Mouse (Mus musculus): ENCODE measurements around the gene Klhdc9.

Gene Klhdc9

DNA sequence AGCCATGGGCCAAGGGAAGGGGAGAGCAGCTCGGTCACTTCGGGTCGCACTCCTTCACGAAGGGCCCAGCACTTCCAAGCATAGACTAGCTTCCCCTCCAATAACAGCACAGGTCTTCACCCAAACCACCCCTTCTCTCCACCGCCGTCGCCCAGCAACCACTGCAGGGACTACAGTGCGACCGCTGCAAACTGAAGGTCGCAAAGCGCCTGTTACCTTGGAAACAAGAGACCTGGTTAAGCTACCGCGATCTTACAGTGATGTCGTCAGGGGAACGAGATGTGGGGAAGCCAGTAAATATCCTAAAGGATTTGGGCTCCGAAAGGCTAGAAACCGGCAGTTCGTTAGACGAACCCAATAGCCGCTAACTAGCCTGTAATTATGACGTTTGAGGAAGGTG, at the start of gene Klhdc9:
Gene Klhdc9 (minus strand): TSS at position 143 of the 400 bp plus-strand sequence.
- DNase-seq (ENCODE audit: low spot score) = peak; percentile 69

DNA sequence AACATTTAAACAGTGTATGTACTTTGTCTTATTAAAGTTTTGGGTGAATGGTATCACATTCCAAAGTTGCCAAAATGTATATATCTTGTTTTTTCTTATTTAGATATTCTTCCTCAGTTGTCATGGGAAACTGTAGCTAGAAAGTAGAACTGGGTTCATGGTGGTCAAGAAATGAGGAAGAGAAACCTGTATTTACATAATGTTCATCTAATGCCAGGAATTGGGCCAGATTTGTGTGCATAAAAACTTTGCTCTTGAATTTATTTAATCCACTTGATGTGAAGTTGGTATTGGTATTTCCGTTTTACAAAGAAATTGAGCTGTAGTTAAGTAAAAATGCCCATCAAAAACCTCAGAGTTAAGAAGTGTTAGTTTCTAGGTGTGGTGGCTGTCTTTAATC, 49.6 kb upstream of the Klhdc9 start:
- no peak for DNase-seq (ENCODE audit: low spot score)

DNA sequence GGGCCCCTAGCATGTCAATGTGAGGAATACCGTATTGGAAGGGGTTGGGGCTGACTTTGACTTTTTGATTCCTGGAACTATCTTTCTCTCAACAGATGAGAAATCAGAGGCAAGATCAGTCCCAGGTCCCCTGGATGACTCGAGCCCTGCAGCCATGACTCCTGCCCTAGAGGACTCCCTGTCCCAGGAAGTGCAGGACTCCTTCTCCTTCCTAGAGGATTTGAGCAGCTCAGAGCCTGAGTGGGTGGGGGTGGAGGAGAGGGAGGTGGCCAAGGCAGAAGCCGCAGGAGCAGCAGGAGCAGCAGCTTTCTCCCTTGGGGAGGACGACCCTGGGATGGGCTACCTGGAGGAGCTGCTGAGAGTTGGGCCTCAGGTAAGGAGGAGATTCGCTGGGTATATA, 46.7 kb upstream of the Klhdc9 start:
- no peak for DNase-seq (ENCODE audit: low spot score)

DNA sequence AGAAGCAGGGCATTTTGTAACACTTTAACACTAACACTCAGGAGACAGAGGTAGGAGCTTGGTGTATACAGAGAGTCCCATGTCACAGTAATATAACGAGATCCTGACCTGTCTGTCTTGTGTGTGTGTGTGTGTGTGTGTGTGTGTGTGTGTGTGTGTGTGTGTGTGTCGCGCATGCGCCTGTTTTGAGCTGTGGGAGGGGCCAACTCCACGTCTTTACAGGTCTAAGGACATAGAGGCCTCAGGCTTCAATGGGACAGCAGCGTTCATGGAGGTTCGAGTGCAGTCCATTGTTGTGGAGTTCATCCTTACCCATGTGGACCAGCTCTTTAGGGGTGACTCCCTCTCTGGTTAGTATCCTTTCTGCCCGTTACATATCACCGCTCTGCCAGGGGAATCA, 42.4 kb upstream of the Klhdc9 start:
- DNase-seq (ENCODE audit: low spot score) = no peak

DNA sequence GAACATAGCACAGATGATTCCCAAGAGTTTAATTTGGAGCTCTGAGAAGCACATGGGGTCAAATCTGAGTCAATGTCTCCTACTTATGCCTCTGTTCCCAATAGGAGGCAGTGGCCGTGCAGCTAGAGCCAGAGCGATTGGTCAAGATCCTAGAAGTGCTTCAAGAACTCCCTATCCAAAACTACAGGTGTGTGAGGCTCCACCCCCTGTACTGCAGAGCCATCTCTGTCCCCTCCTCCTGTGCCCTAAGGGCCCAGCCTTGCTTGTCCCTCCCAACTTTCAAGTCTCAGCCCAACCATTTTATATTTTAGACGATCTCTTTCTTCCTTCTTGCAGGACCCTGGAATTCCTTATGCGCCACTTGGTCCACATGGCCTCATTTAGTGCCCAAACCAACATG, 41.2 kb upstream of the Klhdc9 start:
- DNase-seq (ENCODE audit: low spot score) = no peak

DNA sequence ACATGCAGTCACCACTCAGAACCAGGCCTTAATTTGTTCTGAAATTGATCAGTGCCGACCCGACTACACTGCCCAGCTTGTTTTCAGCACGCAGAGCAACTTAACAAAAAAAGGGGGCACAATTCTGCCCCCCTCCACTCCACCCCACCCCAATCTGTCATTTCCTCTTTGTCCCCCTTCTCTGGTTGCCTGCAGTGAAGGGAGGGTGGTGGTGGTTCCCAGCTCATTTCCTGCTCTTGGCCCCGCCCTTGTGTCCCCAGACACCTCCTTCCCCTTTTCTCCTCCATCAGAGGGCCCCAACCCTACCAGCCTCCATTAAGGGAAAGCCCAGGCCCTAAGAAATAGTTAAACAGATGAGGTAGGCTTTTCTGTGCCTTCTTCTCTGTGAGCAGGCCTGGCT, 29.5 kb upstream of the Klhdc9 start:
- DNase-seq (ENCODE audit: low spot score) = no peak

DNA sequence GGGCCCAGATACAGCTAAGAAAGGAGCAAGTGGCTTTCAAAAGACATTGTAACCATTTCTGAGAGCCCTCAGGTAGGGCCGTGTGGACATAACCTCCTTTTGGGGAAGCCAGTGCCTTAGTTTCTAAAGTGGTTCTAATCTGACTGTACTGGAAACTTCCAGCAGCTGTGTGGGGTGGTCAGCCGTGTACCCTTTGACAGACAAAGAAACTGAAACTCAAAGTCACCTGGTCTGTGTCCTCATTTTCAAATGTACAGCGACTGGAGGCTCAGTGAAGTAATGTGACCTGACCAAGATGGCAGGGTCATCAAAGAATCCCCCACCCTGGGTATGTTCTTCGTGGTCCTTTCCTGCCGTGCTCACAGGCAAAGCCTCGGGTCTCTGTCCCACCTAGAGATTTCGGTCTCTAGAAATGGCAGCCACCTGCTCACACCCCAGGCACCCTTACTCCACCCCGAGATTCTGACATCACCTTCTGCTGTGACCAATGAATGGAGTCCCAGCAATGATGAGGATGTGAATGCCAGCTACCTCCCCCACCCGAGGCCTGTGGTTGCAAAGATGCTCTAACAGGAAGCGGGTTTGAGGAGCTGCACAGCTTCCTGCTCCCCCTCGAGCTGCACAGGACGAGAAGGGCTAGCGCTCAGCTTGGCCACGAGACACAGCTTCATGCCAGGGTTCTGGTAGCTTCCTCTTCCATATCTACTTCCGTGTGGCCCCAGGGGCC, 27.9 kb upstream of the Klhdc9 start, which contains the start of gene Arhgap30:
Gene Arhgap30 (plus strand): TSS at position 579 of the 727 bp plus-strand sequence.
- DNase-seq (ENCODE audit: low spot score) = no peak

DNA sequence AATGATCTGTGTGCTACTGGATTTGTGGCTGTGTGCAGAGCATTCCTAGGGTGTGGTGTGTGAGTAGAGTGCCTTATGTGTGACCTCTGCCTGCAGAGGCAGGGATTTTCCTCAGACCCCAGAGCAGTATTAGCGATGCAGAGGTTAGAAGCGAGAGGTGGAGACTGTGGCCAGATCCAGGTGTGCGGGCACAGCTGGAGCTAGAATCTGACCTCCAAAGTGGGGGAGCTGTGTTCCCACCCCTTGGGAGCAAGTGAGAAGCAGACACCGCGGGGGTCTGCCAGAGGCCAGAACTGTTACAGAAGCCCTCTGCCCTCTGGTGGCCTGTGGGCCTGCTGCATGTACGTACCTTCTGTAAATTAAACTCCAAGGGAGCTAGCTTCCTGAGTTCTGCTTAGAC, 26.5 kb upstream of the Klhdc9 start:
- no peak for DNase-seq (ENCODE audit: low spot score)

DNA sequence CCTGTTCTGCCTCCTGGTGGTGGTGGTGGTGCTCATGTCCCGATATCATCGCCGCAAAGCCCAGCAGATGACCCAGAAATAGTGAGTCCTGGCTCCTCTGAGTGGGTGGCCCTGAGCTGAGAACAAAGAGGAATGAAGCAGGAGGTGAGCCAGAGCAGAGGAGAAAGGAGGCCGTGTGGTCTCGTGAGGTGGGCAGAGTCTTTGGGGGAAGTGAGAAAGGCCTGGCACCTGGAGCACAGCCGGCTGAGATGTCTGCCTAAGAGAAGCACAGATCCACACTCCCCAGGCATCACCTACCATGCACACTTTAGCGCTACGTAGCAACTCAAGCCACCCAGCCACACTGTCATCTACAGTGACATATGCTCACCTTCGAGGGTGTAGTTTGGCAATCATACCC, 24.6 kb upstream of the Klhdc9 start:
- DNase-seq (ENCODE audit: low spot score) = no peak

DNA sequence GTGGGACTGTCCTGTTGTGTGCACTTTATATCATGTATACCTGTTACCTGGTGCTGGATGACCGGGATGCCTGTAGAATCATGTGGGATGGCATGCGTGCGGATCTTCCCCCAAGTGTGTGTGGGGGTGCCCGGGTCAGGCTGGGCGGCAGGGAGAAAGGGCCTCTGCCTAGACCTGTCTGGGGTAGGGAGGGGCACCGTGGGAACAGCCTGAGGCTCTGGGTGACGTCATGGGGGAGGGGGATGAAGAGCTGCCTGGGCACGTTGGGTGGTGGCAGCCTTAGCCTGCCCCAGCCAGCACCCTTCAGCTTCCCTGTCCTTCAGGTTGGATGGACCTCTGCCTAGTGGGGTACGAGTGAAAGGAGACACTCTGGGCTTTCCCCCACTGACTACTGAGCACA, 23.8 kb upstream of the Klhdc9 start:
- no peak for DNase-seq (ENCODE audit: low spot score)

DNA sequence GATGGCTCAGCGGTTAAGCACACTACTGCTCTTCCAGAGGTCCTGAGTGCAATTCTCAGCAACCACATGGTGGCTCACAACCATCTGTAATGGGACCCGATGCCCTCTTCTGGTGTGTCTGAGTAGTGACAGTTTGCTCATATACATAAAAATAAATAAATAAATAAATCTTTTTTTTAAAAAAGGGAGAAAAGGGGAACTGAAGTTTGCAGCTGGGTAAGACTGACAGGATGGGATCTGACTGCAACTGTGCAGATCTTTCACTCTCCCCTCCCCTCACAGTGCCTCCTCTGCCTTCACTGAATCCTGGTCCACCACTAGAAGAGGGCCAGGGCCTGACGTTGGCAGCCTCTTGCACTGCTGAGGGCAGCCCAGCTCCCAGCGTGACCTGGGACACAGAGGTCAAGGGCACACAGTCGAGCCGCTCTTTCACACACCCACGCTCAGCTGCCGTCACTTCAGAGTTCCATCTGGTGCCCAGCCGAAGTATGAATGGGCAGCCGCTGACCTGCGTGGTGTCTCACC, 21.6 kb upstream of the Klhdc9 start:
- no peak for DNase-seq (ENCODE audit: low spot score)

DNA sequence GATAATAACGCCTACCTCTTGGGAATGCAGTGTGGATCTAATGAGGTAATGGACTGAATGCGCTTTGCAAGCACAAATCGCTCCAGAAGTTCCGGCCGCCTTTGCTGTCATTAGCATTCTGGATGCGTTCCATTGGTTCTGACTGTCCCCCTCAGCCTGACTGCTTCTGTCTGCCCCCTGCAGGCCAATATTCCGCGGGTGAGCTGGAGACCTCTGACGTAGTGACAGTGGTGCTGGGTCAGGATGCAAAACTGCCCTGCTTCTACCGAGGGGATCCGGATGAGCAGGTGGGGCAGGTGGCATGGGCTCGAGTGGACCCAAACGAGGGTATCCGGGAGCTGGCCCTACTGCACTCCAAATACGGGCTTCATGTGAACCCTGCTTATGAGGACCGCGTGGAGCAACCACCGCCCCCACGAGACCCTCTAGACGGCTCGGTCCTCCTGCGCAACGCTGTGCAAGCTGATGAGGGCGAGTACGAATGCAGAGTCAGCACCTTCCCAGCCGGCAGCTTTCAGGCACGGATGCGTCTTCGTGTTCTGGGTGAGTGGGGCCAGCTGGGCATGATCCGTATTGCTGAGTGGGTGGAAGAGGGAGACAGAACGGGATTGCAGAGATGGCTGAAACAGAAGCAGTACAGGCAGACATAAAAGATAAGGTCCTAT, 19.5 kb upstream of the Klhdc9 start:
- DNase-seq (ENCODE audit: low spot score) = no peak

DNA sequence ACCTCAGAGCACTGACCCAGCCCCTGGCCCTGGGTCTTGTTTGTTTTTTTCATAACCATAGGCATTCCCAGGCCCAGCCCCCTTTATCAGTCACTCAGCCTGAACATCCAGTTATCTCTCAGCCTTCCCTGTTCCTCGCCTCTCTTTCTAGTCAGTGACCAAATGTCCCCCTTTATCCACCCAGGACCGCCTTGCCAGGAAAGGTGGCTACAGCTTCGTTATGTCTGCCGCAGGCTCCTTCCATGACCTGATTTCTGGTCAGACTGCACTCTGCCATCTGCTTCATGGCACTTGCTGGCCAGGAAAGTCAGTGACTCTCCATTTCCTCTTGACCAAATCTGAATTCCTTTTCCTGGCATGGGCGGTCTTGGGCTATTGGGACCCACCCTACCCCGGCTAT, 17.7 kb upstream of the Klhdc9 start:
- no peak for DNase-seq (ENCODE audit: low spot score)

DNA sequence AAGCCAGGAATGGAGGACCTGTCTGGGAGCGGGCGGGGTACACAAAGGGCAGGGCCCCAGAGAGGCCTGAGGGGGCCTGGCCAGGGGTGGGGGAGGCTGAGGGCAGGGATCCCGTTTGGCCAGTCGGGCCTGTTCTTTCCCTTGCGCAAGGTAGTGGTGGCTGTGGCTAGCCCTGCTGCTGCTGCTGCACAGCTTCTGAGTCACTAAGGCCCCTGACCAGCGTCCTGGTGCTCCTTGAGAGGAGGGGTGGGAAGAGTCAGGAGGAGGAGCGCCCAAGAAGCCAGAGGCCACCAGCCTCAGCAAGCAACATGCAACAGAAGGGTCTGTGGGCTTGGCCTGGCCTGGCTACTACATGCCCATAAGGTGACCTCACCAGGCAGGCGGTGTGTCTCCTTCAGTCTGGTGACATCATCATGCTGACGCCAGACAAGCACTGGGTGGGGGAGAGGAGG, 15.1 kb upstream of the Klhdc9 start:
- peak; percentile 64 for DNase-seq (ENCODE audit: low spot score)

DNA sequence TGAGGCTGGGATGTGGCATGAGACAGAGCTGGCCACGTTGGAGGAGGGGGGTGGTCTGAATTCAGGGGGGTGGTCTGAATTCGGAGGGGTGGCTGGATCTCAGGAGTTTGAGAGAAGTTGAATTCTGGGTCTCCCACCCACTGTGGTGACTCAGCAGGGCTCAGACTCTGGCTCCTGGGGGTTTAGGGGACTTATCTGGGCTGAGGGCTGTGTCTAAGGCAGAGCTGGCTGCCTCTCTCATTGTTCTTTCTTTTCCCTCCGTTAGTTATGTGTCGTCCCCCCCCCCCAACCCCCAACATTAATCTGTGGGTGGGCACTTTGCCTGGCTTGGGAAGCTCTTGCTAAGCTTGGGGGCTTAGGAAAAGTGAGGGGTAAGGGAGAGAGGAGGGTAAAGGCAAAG, 13.3 kb upstream of the Klhdc9 start:
- DNase-seq (ENCODE audit: low spot score) = no peak

DNA sequence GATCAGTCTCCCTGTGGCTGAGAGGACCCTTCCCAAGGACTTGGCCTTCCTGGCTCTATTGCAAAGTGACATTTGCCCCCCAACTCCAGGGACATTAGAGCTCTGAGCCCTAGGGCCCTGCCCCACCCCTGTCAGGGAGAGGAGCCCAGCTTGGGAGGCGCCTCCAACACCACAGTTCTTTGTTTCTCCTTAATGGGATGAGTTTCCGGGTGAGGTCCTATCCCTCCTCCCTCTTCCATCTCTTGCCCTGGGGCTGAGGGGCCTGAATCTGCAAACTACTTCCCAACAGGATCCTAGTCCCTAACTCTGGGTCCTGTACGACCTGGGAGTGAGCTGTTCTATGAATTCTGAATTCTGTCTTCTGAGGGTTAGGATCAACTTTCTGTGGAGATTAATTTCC, 12.3 kb upstream of the Klhdc9 start:
- no peak for DNase-seq (ENCODE audit: low spot score)

DNA sequence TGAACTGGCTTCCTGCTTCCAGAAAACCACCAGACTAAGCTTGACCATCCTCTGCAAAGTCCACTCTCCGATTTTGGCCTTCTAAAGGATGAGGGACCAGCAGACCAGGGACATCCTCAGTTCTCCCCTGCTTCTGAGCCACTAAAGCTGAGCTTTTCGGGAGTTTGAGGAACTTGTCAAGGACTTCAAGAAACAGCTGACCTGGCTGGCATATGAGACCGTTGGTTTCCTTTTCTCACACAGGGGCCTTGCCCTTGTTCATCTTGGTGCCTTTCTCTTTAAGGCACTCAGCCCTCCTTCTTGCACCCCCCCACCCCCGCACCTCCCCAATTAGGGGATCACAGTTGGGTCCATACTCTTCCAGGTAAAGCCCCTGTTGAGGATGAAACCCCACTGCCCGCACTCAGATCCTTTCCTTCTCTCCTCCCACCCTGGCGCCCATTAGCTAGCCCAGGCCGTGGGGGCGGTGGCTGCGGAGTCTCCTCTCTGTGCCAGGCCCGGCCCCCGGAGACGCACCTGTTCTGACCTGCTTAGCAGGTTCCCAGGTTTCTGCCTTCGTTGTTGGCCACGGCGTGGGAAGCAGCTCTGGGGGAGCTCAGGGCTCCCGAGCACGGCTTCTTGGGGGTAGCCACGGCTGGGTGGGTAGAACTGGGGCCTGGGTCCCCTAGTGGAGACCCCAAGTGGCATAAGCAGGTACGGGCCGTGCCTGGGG, 9.4 kb upstream of the Klhdc9 start, which contains the start of gene Nectin4:
Gene Nectin4 (plus strand): TSS at position 255 of the 712 bp plus-strand sequence.
- peak; percentile 40 for DNase-seq (ENCODE audit: low spot score)

DNA sequence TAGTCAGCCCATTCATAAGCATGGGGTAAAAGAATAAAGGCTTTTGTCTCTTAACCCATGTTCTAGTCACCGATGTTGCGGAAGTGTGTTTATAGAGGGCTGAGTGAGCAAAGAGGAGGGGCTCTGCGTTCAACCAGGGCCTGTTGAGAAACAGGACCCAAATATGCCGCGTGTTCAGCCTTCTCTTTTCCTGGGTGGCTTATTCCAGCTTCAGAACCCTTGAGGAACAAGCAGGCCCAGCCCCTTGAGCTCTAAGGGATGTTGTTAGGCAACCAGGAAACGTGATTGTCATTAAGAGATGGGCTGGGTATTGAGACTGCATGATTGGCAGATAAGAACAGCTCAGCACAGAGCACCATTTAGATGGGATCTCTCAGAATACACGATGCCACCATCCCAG, 5.3 kb upstream of the Klhdc9 start:
- no peak for DNase-seq (ENCODE audit: low spot score)

DNA sequence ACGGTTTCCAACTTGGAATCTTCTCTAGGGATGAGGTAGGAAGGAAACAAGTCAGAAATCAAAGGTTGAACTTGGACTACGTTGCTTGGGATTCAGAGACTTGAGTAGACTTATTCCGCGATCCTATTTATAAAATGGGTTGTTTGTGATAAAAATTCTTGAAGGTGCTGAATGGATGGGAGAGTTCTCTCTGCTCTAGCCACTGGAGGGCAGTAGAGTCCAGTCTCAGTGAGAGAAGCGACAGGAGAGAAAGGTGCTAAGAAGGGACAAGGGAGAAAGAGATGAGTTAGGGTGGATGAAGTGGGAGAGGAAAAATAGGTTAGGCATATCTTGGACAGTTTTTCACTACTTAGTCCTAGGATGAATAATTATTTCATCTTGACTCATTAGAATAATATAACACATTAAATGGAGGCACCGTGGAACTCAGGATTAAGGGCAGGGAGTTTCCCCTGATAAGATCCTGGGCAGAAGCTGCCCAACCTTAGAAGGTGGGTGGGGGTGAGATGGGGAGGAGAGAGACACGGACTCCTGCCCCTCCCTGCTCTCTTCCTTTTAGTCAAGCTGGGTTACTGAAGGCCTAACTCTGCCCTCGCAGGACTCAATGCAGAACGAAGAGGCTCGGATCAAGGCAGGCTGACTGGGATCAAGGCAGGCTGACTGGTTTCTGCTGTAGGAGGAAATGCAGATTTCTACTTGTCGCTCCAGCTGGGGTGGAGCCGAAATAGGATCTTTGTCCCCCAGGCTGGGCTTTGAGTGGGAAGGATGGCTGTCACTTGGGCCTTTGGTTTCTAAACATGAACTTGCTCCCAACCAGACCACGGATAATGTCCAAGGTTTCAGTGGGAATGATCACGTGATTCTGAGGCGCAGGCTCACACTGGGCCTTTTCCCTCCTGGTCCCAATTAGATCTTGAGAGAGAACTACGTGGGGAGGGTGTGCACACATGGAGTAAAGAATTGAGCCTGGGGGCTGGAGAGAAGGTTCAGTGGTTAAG, 807 bp upstream of the Klhdc9 start:
- no peak for DNase-seq (ENCODE audit: low spot score)

DNA sequence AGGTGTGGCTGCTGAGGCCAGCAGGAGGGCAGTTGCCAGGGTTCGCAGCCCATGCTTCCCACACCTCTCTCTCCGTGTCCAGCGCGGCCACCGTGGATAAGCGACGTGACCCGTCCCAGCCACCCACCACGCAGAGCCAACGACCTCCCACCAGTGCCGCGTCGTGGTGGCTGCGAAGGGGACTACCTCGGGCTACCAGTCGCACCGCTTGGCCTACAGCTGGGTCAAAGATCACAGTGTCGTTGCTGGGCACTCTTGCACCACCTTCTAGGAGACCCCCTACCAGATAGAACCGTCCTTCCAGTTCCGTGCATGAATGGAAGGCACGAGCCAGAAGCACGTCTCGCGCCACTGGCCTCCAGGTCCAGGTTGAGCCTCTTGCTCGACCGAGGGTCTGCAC, 345 bp downstream of the Klhdc9 start:
- DNase-seq (ENCODE audit: low spot score) = no peak

DNA sequence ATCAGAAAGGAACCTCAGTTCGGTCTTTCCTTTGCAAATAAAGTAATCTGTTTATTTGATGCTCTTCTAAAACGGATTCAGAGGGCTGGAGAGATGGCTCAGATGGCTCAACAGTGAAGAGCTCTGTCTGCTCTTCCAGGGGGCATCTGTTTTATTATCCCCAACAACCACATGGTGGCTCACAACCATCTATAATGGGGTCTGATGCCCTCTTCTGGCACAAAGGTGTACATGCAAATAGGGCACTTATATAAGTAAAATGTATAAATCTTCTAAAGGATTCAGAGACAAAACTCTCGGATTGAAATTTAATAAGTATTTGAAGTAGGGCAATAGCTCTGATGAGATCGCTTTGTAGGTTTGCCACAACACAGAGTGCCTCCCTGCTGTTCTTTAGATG, 2.2 kb downstream of the Klhdc9 start:
- DNase-seq (ENCODE audit: low spot score) = no peak

DNA sequence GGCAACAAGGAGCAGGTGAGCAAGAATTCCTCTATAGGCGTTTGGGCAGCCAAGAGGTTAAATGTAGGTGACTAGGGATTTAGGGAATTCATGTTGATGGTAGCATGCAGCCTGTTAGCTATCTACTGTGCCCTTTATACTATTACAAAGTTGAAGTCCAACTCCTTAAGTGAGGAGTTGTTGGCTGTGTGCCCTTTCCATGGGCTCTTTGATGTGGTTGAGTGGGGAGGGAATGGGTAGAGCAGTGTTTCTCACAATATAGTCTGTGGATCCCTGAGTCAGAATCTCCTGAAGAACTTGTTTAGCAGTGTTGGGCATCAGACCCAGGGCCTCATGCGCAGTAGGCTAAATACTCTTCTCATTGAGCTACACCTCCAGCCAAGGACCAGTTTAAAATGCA, 3.8 kb downstream of the Klhdc9 start:
- DNase-seq (ENCODE audit: low spot score) = no peak
